Mouse (Mus musculus): ENCODE data around the gene P4hb. TPM values are rescaled to one million over a fixed set of nuclear protein-coding genes. Genes with fewer than 3 reads are reported as not detected.

P4hb gene
- polyA plus RNA-seq, 1 experiment from 2014 or later, result 648 TPM

DNA sequence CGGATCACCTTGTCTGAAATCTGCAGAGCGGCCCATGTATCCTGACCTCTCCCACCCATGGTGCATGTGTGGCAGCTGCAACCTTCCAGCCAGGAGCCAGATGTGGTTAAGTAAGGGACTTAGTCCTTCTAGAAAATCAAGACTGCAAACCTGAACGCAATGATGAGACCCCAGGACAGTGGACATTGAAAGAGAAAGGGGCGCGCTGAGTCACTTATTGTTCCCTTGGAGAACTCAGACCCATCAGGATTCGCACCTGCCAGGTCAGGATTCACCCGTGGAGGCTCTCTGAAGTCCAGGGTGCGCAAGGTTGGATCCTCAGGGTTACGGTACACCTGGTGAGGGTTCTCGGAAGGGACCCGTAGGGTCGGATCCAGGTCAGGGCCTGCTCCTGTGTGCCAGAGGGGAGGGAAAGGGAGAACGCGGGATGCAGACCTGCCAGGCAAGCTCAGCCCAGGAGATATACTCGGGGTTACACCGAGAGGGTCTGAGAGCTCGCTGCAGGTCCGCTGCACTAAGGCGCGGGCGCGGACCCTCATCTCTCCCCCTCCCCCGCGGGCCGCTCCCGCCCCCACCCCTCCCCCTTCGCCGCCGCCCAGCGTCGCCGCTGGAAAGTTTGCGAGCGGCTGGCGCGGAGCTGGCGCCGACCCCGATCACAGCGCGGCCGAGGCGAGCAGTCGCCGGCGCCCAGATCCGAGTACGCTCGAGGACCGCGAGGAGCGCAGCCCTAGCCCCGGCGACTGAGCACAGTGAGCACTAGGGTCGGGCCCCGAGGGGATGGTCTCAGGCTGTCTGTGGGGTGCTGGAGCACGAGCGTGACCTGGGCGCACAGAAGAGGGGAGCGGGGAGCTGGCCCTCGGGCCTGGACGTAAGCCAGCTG lies 42.7 kb downstream of the P4hb start, which contains the start of gene Gcgr:
TSS of gene Gcgr (plus strand) at position 615 of the 880 bp plus-strand sequence.
- Histone ChIP-seq H3K9me3 (ENCODE audit: control insufficient read depth, low read length) (no peaks in the 10 kb centered on the region), H3K4me3 (ENCODE audit: low read depth, low read length) (peak within 1 kb of the TSS; percentile 37), H3K4me1 (replicated peaks; ENCODE audit: control insufficient read depth, insufficient read depth, low read length) (peaks cover 16% of the 10 kb centered on the region), H3K27ac (ENCODE audit: low read depth, low read length) (no peak within 1 kb of the TSS), H3K27me3 (replicated peaks; ENCODE audit: control insufficient read depth, insufficient read depth, low read length) (peaks cover 65% of the 10 kb centered on the region), H3K9ac (ENCODE audit: low read depth, low read length) (peak within 1 kb of the TSS; percentile 44), H3K36me3 (ENCODE audit: control insufficient read depth, insufficient read depth, low read length) (no peaks in the 10 kb centered on the region), H3K4me2 (peak within 1 kb of the TSS; percentile 66)
- DNase-seq (ENCODE audit: low spot score) (peak; percentile 47), ATAC-seq (replicated peaks; ENCODE audit: low FRiP score) (peak; percentile 35; the same call in 1 of the 2 replicates)
- WGBS, result 8% methylated on average over 59 of the region's 62 CpGs

DNA sequence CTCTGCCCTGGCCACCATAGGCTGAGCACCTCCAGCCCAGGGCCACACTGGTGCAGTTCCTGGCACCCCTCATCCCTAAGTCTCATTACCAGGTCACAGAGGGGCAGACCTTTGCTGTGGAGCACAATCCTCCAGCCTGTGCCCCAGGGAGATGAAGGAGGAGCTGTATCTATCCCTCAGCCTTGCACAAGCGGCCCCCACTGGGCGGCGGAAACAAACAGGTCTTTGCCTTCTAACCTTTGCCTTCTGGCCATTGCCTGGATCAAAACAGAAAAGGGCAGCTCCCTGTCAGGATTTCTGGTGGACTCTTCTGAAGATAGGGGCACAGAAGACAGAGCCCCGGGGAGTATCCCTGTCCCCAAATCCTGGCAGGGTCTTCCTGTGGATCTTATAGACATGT lies 44.1 kb downstream of the P4hb start:
- no peak overlapping the region for H3K9ac ChIP-seq (ENCODE audit: low read depth, low read length)
- no peak overlapping the region for H3K4me2 ChIP-seq
- ATAC-seq (replicated peaks; ENCODE audit: low FRiP score) (no peak), DNase-seq (ENCODE audit: low spot score) (no peak)
- H3K4me3 ChIP-seq (ENCODE audit: low read depth, low read length), result no peak overlapping the region
- no peaks in the 10 kb centered on the region for H3K9me3 ChIP-seq (ENCODE audit: control insufficient read depth, low read length)
- H3K36me3 ChIP-seq (ENCODE audit: control insufficient read depth, insufficient read depth, low read length), result no peaks in the 10 kb centered on the region
- H3K27me3 ChIP-seq (replicated peaks; ENCODE audit: control insufficient read depth, insufficient read depth, low read length), result peaks cover 56% of the 10 kb centered on the region
- H3K4me1 ChIP-seq (replicated peaks; ENCODE audit: control insufficient read depth, insufficient read depth, low read length), result peaks cover 16% of the 10 kb centered on the region
- H3K27ac ChIP-seq (ENCODE audit: low read depth, low read length), result 0 out of 2 replicates have a peak overlapping the region, but pooled peaks have one; percentile 5
- WGBS, result 49% methylated on average over 4 of the region's 4 CpGs

DNA sequence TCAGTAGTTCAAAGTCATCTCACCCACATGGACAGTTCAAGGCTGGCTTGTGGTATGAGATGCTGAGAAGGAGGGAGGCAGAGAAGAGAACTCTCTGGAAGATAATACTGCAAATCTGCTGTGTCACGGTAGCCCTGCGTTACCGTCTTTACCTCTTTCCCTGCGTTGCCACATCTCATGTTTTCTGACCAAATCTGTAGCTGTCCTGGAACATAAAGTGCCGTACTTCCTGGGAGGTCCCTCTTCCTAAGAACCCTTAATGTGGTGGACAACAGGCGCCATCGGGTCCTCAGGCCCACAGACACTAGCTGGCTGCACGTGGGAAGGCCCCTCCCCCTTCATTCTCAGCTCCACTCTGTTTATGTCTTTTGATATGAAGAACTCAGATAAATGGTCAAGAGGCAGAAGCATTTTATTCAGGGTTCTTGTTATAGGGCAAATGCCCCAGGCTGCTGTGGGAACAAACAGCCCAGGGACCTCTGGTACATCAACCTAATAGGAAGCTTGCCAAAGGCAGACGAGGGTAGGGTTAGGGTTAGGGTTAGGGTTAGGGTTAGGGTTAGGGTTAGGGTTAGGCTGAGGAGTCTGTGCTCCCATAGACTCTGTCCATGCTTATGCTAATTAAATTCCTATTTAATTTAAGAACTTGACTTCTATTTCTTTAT lies 45.2 kb downstream of the P4hb start:
- H3K4me2 ChIP-seq, result no peak overlapping the region
- H3K4me1 ChIP-seq (replicated peaks; ENCODE audit: control insufficient read depth, insufficient read depth, low read length), result peaks cover 16% of the 10 kb centered on the region
- H3K36me3 ChIP-seq (ENCODE audit: control insufficient read depth, insufficient read depth, low read length), result no peaks in the 10 kb centered on the region
- no peaks in the 10 kb centered on the region for H3K9me3 ChIP-seq (ENCODE audit: control insufficient read depth, low read length)
- 68% methylated on average over 9 of the region's 9 CpGs for WGBS
- peaks cover 50% of the 10 kb centered on the region for H3K27me3 ChIP-seq (replicated peaks; ENCODE audit: control insufficient read depth, insufficient read depth, low read length)
- ATAC-seq (replicated peaks; ENCODE audit: low FRiP score), result no peak
- DNase-seq (ENCODE audit: low spot score), result no peak
- no peak overlapping the region for H3K9ac ChIP-seq (ENCODE audit: low read depth, low read length)
- no peak overlapping the region for H3K27ac ChIP-seq (ENCODE audit: low read depth, low read length)
- H3K4me3 ChIP-seq (ENCODE audit: low read depth, low read length), result no peak overlapping the region

GRCm38 (mm10) chr11:120525959-120526358 lies 47.1 kb downstream of the P4hb start:
- peaks cover 16% of the 10 kb centered on the region for H3K4me1 ChIP-seq (replicated peaks; ENCODE audit: control insufficient read depth, insufficient read depth, low read length)
- 77% methylated on average over 2 of the region's 2 CpGs for WGBS
- no peak overlapping the region for H3K27ac ChIP-seq (ENCODE audit: low read depth, low read length)
- H3K9me3 ChIP-seq (ENCODE audit: control insufficient read depth, low read length), result no peaks in the 10 kb centered on the region
- DNase-seq (ENCODE audit: low spot score) (no peak), ATAC-seq (replicated peaks; ENCODE audit: low FRiP score) (no peak)
- no peak overlapping the region for H3K4me2 ChIP-seq
- no peaks in the 10 kb centered on the region for H3K36me3 ChIP-seq (ENCODE audit: control insufficient read depth, insufficient read depth, low read length)
- H3K9ac ChIP-seq (ENCODE audit: low read depth, low read length), result no peak overlapping the region
- peaks cover 31% of the 10 kb centered on the region for H3K27me3 ChIP-seq (replicated peaks; ENCODE audit: control insufficient read depth, insufficient read depth, low read length)
- no peak overlapping the region for H3K4me3 ChIP-seq (ENCODE audit: low read depth, low read length)

DNA sequence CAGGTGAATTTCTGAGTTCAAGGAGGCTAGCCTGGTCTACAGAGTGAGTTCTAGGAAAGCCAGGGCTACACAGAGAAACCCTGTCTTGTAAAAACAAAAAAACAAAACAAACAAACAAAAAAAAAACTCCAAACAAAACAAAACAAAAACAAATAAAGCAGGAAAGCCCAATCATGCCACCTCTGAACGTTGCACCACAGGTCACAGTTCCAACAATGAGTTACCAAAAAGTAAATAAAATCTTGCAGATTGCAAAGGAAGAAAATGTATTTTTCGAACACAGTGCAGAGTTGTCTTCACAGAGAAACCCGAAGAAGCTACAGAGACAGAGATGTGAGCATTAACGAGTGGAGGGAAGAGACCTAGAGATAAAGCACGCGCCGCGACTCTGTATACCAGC lies 50.5 kb downstream of the P4hb start:
- H3K9ac ChIP-seq (ENCODE audit: low read depth, low read length), result no peak overlapping the region
- H3K36me3 ChIP-seq (ENCODE audit: control insufficient read depth, insufficient read depth, low read length), result no peaks in the 10 kb centered on the region
- no peak for DNase-seq (ENCODE audit: low spot score)
- peaks cover 16% of the 10 kb centered on the region for H3K4me1 ChIP-seq (replicated peaks; ENCODE audit: control insufficient read depth, insufficient read depth, low read length)
- no peaks in the 10 kb centered on the region for H3K27me3 ChIP-seq (replicated peaks; ENCODE audit: control insufficient read depth, insufficient read depth, low read length)
- no peak for ATAC-seq (replicated peaks; ENCODE audit: low FRiP score)
- H3K4me3 ChIP-seq (ENCODE audit: low read depth, low read length), result no peak overlapping the region
- 77% methylated on average over 8 of the region's 8 CpGs for WGBS
- H3K4me2 ChIP-seq, result no peak overlapping the region
- H3K9me3 ChIP-seq (ENCODE audit: control insufficient read depth, low read length), result no peaks in the 10 kb centered on the region
- no peak overlapping the region for H3K27ac ChIP-seq (ENCODE audit: low read depth, low read length)

DNA sequence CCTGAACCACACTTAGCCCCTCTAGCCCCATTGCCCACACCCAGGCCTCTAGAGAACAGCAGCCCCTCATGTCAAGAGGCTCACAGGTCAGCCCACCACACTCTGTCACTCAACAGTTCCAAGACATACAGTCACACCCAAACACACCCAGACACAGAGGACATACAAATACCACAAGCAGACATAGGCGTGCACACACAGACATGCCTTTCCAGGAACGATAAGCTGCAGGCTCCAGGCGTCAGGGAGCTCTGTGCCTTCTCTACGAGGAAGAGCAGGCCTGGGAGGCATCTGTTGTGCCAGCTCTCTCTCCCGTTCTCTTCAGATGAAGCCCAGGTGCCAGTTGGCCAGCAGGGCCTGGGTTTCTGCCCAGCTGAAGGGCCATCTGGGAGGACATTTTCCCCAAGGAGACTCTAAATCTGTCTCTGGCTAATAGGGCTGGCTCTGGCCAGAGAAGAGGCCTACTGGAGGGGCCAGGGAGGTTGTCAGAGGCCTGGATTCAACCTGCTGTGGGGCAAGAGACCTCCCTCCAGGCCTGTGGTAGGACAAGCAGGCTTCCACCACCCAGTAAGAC lies 52.0 kb downstream of the P4hb start:
- 74% methylated on average over 5 of the region's 5 CpGs for WGBS
- Histone ChIP-seq H3K4me2 (no peak overlapping the region), H3K27ac (ENCODE audit: low read depth, low read length) (peak overlapping the region; percentile 28), H3K4me1 (replicated peaks; ENCODE audit: control insufficient read depth, insufficient read depth, low read length) (peaks cover 16% of the 10 kb centered on the region), H3K4me3 (ENCODE audit: low read depth, low read length) (no peak overlapping the region), H3K9ac (ENCODE audit: low read depth, low read length) (no peak overlapping the region), H3K9me3 (ENCODE audit: control insufficient read depth, low read length) (no peaks in the 10 kb centered on the region), H3K36me3 (ENCODE audit: control insufficient read depth, insufficient read depth, low read length) (no peaks in the 10 kb centered on the region), H3K27me3 (replicated peaks; ENCODE audit: control insufficient read depth, insufficient read depth, low read length) (no peaks in the 10 kb centered on the region)
- ATAC-seq (replicated peaks; ENCODE audit: low FRiP score) (peak; percentile 78), DNase-seq (ENCODE audit: low spot score) (no peak)

DNA sequence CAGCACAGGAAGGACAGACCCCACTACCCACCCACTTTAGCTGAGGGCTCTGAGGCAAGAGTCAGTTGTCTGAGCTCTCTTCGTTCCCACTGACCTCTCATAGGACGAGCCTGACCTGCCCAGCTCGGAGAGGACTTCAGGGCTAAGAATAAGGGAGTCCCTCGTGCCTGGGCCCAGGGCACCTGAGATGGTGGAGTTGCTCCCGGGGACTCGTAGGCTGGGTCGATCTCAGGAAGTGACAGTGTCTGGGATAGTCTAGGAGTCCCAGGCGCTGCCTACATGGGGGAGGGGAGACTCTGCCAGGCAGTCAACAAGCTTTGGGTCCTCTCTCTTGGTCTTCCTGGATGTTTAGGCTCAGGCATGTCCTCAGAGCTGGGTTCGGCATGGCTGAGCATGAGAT lies 52.6 kb downstream of the P4hb start:
- Histone ChIP-seq H3K9me3 (ENCODE audit: control insufficient read depth, low read length) (no peaks in the 10 kb centered on the region), H3K4me3 (ENCODE audit: low read depth, low read length) (no peak overlapping the region), H3K9ac (ENCODE audit: low read depth, low read length) (peak overlapping the region; percentile 23; the same call in 1 of the 2 replicates), H3K4me1 (replicated peaks; ENCODE audit: control insufficient read depth, insufficient read depth, low read length) (peaks cover 16% of the 10 kb centered on the region), H3K27me3 (replicated peaks; ENCODE audit: control insufficient read depth, insufficient read depth, low read length) (no peaks in the 10 kb centered on the region), H3K36me3 (ENCODE audit: control insufficient read depth, insufficient read depth, low read length) (no peaks in the 10 kb centered on the region), H3K4me2 (no peak overlapping the region), H3K27ac (ENCODE audit: low read depth, low read length) (peak overlapping the region; percentile 28)
- 74% methylated on average over 9 of the region's 9 CpGs for WGBS
- DNase-seq (ENCODE audit: low spot score), result no peak
- peak; percentile 8; the same call in 1 of the 2 replicates for ATAC-seq (replicated peaks; ENCODE audit: low FRiP score)

DNA sequence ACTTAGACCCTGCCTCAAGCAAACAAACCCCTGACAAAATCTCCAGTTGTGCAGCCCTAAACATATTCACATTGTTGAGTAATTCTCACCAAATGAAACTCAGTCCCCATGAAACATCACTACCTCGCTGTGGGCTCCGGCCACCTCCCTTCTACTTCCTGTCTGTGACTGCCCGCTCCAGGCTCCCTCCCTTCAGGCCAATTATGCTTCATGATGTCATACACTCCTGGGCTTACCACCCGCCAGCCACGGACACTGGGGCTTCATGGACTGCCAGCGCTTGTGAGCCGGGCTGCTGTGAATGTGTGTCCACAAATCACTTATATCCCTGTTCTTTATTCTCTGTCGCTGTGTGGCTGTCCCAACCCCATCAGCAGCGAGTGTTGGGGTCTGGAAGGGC lies 53.3 kb downstream of the P4hb start:
- H3K27me3 ChIP-seq (replicated peaks; ENCODE audit: control insufficient read depth, insufficient read depth, low read length), result no peaks in the 10 kb centered on the region
- no peaks in the 10 kb centered on the region for H3K36me3 ChIP-seq (ENCODE audit: control insufficient read depth, insufficient read depth, low read length)
- H3K4me2 ChIP-seq, result 0 out of 2 replicates have a peak overlapping the region, but pooled peaks have one; percentile 1
- H3K4me3 ChIP-seq (ENCODE audit: low read depth, low read length), result no peak overlapping the region
- no peak overlapping the region; the same call in 1 of the 2 replicates for H3K9ac ChIP-seq (ENCODE audit: low read depth, low read length)
- DNase-seq (ENCODE audit: low spot score) (no peak), ATAC-seq (replicated peaks; ENCODE audit: low FRiP score) (no peak)
- WGBS, result 30% methylated on average over 9 of the region's 9 CpGs
- no peaks in the 10 kb centered on the region for H3K9me3 ChIP-seq (ENCODE audit: control insufficient read depth, low read length)
- H3K4me1 ChIP-seq (replicated peaks; ENCODE audit: control insufficient read depth, insufficient read depth, low read length), result peaks cover 16% of the 10 kb centered on the region
- no peak overlapping the region for H3K27ac ChIP-seq (ENCODE audit: low read depth, low read length)
